Mouse (Mus musculus): ENCODE measurements at regions not wholly inside any gene's neighbourhood (a gene's known extent, or its start where the extent isn't known, plus 50 kb on each side); places are given as distances from the start of the nearest gene placed in this dataset.

DNA sequence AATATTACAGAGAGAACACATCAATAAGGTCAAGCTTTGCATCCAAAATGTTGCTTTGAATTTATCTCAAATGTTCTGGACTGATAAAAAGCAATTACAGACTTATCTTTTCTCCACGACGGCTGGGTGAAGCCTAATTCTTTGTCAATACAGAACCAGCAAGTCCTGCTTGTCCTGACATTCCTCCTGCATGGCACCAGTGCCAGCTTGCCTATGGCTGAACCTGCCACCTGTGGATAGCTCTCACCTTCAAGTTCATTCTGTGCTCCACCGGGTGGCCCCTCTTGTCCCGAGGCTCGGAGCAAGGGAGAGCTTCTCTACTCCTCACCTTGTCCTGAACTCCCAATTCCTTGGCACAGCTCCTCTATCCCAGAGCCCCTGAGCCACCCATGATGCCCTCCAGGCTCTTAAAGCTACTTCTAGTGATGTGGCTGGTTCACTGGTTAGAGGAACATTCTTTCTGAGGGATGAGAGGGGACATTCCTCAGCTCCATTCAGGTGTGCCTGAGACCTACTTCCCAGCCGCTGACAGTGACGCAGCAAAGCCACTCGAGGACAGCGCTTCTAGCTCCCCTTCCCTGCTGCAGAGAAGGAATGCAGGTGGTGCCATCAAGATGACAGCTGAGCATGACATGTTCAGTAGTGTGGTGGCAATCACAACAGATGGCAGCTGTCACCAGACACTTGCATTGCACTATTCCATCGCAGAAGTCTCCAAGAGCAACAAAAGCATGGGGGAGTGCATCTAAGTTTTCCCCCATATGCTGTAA, 119.5 kb upstream of the Sash1 start:
- DNase-seq (ENCODE audit: extremely low read depth, low read depth): no peak

DNA sequence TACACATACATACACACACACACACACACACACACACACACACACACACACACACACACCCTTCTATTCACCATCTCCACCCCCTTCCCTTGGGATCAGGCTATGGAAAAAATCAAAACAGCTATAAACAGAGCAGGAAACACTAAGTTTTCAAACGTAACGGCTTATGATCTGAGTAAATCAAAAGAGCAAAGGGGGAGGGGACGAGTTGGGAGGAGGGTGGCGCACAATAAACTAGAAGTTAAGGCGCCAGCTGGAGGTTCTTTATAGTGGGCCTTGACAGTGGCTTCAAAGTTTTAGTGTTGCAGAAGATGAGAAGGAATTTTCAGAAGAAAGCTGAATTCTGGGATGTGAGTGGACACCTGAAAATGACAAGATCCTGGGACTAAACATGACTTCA, 116.4 kb upstream of the Sash1 start:
- DNase-seq (ENCODE audit: extremely low read depth, low read depth): no peak

DNA sequence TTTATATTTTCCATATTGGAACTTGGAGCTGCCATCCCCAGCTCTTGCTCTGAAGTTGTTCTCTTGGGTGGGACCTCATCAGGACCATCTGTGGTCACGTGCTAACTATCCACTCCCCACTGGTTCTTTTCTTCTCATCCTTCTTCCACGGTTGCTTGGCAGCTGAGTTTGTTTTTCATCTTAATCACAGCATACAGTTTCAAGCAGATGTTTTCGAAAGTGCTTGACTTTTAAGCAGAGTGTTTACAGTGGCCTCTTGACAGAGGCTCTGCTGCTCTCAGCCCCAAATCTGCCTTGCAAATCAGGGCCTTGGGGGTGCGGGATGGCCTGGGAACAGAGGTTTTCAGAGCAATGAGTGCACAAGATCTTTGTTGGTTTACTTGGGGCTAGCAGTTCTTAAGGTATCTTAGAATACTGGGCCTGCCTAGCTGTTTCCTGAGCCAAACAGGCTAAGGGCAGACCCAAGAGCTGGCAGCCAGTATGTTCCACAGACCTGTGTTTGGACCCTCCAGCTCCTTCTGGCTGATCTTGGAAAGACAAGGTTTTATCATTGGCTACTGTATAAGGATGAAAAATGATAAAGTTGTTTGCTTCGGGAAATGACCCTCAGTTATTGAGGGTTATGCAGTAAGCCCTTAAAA, 113.0 kb upstream of the Sash1 start:
- no peak for DNase-seq (ENCODE audit: extremely low read depth, low read depth)

DNA sequence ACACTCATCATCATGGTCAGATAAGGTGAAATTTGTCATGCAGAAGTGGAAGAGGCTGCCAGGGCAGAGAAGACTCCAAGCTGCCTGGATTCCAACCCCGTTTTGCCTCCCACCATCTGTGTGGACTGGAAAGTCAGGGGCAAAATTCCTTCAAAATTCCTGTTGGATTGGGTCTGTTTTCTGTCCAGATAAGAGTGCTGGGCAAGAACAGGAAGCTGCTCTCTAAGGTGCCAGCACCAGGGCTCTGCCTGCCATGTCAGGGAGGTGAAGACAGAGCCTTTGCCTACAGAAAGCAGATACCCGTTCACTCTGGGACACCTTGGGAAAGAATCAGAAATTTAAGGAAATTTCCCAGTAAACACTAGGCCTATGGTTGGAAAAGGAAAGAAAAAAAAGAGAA, 112.5 kb upstream of the Sash1 start:
- DNase-seq (ENCODE audit: extremely low read depth, low read depth): no peak

DNA sequence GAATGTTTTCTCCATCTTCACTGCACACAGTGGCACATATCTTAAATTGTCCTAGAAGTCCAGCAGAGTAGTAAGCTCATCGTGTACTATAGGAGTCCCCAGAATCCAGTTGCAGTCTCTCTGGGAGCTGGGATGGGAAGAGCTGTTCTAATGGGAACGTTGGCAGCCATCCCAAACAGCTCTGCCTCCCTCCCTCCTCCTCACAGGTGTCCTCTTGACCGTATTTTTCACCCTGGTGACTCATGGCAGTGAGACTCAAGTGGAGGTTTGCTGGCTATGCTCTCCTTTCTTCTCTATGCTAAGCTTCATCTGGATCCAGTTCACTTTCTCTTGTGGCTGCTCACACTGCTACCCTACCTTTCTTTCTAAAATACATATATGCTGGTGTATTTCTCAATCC, 109.2 kb upstream of the Sash1 start:
- DNase-seq (ENCODE audit: extremely low read depth, low read depth): no peak

DNA sequence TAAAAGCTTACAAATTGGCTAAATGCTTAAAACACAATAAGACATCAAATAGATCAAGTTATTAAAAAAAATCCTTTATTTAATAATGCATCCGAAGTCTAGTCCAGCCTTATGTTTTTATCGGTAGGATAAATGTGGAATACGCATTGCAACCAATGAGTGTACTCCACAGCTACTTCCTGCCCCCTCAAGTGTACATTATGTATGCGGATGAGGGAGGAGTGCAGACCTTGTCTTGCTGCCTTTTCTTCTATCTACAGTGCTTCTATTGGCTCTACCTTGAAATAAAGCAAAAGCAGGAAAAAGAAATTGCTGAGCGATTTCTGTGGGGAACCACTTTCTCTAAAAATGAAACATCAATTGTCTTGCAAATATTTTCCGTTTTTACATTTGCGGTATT, 100.5 kb upstream of the Sash1 start:
- no peak for DNase-seq (ENCODE audit: extremely low read depth, low read depth)

DNA sequence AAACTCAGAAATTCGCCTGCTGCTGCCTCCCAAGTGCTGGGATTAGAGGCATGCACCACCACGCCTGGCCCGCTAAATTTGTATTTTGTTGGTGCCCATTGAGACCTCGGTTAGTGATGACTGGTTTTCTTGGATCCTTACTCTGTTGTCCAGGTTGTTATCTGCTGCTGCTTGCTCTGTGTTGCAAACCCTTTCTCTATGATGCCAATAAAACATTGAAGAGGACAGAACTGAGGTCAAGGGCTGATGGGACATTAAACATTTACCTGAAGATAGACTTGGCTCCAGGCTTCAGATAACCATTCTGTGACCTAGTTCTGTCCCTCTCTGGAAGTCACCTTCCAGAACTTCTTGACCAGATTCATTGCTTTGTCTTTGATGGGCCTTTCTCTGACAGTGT, 97.5 kb upstream of the Sash1 start:
- no peak for DNase-seq (ENCODE audit: extremely low read depth, low read depth)

DNA sequence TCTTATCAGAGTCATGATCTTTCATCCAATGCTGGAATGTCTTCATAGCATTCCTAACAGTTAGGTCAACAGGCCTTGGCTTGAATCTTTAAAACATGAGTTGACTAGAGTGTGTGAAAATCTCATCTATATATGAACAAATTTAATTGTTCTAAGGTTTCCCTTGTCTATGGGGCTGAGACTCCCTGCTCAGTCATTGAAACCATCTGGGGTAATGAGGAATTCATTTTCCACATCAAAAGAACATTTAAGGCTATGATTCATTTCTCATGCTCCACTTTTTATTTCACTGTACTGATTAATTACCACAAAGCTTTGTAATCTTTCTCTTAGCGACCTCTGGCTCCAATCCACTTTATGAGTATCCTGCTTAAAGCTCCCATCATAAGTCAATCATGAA, 94.7 kb upstream of the Sash1 start:
- DNase-seq (ENCODE audit: extremely low read depth, low read depth): no peak

DNA sequence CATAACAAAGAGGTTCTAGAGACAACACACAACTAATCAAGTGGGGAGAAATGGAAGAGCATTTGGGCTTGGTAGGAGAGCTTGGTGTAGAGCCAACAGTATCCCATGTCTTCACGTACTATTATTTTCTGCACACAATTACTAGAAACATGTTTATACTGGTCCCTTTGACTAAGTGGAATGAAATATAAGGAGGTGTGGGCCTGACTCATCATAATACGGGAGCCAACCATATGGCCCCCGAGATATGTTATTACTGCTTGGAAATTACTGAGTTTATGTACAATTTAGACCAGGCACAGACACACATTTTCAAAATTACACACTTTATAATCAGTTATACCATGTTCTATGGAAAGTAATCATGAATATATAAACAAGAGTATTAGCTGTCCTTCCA, 92.7 kb upstream of the Sash1 start:
- no peak for DNase-seq (ENCODE audit: extremely low read depth, low read depth)

DNA sequence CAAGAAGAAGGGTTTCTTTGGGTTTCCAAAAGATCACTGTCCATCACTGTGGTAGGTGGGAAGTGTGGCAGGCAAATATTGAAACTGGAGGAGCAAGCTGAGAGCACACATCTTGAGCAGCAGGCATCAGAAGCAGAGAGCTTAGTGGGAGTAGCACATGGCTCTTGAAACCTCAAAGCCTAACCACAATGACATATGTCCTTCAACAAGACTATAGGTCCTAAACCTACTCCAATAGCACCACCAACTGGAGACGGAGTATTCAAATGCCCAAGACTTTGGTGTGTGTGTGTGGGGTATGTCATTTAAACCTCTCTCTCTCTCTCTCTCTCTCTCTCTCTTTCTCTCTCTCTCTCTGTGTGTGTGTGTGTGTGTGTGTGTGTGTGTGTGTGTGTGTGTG, 88.1 kb upstream of the Sash1 start:
- DNase-seq (ENCODE audit: extremely low read depth, low read depth): no peak

DNA sequence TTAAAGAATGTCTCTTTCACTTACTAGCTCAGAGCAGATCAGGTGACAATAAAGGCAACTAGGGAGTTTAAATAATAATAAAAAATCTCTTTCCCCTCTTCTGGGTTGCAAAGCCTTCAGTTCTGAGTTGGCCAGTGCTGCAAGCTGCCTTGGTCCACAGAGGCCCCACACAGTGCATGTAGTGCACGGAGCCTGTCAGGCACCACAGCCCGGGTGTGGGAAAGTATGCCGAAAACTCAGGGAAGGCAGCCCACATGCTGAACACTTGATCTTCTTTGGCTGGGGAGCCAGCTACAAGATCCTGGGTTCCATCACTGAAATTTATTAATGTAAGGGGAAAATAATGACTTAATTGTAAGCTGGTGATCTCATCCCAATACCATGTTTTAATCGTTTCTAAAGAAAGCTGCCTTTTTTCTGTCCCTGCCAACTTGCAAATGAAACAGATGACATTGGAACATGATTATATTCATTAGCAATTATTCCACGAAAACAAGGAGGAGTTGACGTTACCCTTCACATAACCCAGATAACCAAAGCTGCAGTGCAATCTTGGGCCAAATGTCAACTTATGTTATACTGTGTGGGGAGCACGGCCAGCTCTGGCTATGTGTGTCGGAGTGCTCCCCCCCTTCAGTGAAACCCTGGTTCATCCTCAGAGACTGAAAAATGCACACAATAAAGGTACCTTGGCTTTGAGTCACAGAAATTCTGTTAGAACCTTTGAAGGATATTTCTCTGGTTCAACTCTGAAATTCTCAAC, 87.1 kb upstream of the Sash1 start:
- no peak for DNase-seq (ENCODE audit: extremely low read depth, low read depth)

DNA sequence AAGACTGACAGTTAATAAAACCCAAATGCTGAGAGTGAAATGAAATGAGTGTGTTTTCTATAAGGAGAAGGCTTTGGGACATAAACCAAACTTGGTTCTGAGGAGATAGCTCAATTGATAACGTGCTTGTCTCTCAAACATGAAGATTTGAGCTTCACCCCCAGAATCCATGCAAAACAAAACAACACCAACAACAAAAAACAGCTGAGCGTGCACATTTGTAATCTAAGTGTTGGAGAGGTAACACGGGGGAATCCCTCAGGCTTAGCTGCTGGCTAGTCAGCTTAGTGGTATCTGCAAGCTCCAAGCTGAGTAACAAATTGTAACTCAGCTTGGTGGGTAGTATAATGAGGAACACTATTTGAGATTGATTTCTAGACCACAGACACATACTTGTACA, 84.9 kb upstream of the Sash1 start:
- DNase-seq (ENCODE audit: extremely low read depth, low read depth): no peak

DNA sequence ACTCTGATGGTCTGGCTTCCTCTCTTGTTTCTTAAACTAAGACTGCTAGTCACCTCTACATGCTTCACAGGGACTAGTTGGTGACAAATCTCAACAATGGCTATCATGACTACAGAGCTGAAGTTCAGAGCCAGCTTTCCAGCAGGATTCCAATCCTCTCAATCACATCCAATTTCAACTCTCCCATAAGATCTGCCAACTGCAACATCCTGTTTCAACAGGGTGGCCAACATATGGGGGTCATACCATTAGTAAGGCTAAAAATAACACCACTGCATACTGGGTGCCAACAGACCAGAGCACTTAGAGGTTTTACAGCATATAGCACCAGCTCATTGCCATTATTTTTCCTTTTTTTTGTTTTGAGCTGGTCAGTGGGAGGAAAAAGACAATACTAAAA, 83.7 kb upstream of the Sash1 start:
- no peak for DNase-seq (ENCODE audit: extremely low read depth, low read depth)

DNA sequence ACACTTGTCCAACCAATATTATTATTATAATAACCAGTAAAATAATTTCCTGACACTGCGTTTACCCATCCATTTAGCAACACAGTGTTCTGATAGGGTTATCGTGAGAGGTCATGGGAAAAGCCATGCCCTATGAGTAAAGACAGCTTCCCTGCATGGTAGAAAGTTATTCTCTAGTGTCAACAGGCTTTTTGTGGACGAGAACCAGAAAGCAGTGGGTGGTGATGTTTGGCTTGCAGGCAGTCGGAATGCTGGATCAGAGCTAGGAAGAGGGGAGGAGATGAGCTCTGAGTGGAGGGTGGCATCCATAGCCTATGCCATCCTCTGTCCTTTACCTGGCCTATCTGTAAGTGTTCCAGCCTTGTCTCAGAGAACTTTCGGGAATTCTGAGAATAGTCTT, 83.1 kb upstream of the Sash1 start:
- no peak for DNase-seq (ENCODE audit: extremely low read depth, low read depth)

DNA sequence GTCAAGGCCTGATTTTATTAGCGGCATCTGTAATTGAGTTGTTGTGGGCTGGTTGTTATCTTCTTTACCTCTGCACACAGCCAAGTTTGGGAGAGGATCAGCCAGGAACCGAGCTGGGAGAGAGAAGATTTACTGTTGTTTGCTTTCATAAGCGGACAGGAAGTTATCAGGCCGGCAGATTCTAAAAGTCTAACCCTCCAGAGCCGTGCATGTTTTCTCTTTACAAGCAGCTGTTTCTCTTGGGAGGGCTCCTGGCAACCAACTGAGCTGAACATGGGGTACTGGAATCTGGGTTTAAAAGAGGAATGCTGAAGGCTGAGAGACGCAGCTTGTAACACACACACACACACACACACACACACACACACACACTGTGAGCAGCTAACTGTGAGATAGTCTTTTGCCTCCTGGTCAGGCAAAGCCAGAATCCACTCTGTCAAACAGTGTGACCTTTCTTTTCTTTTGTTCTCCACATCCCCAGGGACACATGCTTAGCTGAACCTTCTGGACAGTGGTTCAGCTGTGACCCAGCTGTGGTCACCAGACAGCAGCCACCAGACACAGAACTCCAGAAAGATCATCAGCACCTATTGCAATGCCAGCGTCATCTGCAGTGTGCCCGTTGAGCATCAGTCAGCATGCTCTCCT, 82.5 kb upstream of the Sash1 start:
- DNase-seq (ENCODE audit: extremely low read depth, low read depth): no peak

DNA sequence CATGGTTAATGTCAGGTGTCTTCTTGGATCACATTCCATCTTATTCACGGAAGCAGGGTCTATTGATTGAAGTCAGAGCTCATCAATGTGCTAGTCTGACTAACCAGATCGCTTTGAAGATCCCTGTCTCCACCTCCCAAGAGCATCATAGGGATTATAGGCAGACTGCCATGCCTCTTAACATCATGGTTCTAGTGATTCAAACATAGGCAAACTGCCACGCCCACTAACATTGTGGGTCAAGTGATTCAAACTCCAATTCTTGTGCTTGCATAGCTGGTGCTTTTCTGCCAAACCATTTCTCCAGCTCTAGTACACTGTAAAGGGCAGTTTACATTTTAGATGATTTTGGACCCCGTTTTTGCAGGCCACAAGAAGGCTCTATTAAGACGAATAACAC, 77.1 kb upstream of the Sash1 start:
- no peak for DNase-seq (ENCODE audit: extremely low read depth, low read depth)

DNA sequence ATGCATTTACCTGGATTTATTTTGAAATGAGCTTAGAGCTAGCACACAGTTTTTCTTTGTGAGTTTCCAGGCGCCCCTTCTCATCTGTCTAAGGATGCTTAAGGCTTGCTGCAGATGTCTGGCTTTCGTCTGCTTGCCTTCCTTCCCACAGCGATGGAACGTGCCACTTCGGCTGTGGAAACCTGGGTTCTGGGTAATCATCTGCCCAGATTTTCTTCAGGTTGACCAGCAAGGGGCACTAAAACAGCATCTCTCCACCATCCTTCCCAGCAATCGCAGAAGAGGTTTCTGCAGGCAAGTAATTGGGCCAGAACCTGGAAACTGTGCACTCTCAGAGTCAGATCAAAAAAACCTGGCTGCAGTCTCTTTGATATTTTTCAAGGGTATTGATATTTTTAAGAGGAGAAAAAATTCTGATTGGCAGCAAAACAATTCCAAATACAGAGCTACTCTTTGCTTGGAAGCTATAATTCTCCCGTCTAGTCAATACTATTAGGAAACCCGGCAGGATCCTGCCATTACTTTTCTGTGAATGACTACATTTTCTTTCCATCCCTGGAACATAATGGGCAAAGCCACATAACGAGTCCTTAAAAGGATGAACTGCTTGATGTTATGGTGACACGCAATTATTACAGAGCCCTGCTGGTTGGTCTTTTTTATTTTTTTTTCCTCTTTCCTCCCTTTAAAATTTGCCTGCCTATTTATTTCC, 75.2 kb upstream of the Sash1 start:
- DNase-seq (ENCODE audit: extremely low read depth, low read depth): no peak

DNA sequence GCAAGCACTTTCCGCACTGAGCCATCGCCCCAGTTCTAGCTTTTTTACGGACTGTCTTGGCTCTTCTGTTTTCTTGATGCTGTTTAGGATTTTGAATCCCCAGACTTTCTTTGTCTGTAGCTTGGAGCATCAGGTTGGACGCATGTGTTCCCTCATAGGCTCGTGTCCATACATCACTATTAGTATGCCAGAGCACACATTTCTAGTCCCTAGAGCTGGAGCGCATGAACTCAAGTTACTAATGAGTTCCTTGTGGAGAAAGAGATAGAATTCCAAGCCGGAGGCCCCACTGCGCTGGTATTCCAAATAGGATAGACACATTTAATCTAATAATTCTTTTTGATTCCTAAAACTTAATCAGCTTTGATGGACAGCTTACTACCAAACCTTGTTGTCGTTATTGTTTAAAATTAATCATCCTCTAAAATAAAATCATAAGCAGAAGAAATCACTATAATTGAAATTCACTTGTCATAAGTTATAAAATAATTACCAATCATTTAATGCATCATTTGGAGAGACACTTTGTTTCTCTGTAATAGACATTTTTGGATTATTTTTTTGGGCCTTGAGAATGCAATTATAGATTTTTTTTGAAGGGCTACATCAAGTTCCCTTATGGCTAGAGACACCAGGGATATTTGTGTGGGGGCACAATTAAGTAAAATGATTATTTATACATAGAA, 74.5 kb upstream of the Sash1 start:
- DNase-seq (ENCODE audit: extremely low read depth, low read depth): no peak

DNA sequence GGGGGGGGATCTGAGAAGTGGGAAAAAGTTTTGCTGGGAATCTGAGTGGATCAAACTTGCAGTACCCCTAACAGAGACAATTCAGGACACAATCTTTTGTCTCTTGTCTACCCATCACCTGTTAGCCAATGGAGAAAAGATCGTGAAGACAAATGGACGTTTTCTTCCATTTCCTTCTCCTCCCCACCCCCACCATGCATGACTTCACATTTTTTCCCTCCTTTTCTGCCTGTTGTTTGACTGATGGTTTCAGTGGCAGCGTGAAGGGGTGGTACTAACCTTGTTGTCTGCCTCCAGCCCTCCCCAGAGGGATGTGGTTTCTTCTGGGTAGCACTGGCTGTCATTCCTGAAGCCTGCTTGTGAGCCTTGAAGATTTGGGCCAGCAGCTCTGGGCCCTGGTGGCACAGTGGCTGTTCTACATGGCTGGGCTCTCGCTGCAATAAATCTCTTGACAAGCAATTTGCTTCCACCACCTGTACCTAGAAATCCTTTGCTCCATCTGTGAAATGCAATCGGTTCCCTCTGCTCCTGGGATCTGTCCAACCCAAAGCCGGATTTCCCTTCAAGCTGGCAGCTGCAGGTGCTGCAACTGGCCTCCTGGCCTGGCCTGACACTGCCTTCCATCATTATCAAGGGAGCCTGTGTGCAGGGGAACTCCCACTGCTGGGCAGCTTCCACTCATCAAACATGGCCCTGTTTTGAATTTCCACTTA, 69.8 kb upstream of the Sash1 start:
- no peak for DNase-seq (ENCODE audit: extremely low read depth, low read depth)

DNA sequence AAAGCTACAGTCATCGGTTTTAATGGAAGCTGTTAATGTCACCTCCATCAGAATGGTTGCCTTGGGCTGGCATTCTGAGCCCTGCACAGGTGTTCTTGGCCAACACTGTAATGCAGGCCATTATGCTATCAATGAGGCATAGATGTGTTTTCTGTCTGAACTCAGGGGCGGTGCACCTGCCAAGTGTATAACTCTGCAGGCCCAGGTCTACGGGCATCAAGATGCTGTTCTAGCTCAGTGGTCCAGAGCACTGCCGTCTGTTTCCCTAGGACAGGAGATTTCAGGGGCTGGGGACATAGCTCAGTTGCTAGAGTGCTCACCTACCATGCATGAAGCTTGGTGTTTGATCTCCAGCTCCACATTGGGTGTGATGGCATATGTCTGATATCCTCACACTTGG, 68.1 kb upstream of the Sash1 start:
- no peak for DNase-seq (ENCODE audit: extremely low read depth, low read depth)
